Mouse (Mus musculus) spleen, adult 2 months (tissue): Measurements from ENCODE around the gene Fxyd5. TPM values are rescaled to one million over a fixed set of nuclear protein-coding genes. Genes with fewer than 3 reads are reported as not detected.

Source experiments
- DNase-seq, 2 experiments: peaks; one replicate each; pipeline versions ENCODE4 v3.0.0 to v3.0.0-alpha.2; 2012 to 2021; ENCODE audit warnings: low spot score in 2 of 2, low read depth in 1 of 2
- H3K27ac ChIP-seq: fragments of 200-500 bp; 2 replicates; pipeline ENCODE4 v1.5.1; 2012; ENCODE audit warnings: low read length, inconsistent platforms; ENCODE audit not compliant: insufficient read depth
- H3K27me3 ChIP-seq: fragments of 200-500 bp; 2 replicates; pipeline ENCODE4 v1.6.1; 2012; ENCODE audit warnings: mild to moderate bottlenecking, moderate library complexity, low read length, inconsistent platforms; ENCODE audit not compliant: control insufficient read depth, insufficient read depth
- H3K36me3 ChIP-seq: fragments of 200-500 bp; 2 replicates; pipeline ENCODE4 v1.6.1; 2012; ENCODE audit warnings: mild to moderate bottlenecking, low read length, inconsistent platforms; ENCODE audit not compliant: control insufficient read depth, insufficient read depth
- H3K4me1 ChIP-seq: fragments of 200-500 bp; 2 replicates; pipeline ENCODE4 v1.6.1; 2011; ENCODE audit warnings: inconsistent platforms; ENCODE audit not compliant: control insufficient read depth, insufficient read depth, insufficient read length
- H3K4me3 ChIP-seq: fragments of 200-500 bp; 2 replicates; pipeline ENCODE4 v1.5.1; 2011; ENCODE audit warnings: mild to moderate bottlenecking, inconsistent platforms; ENCODE audit not compliant: insufficient read depth, insufficient read length; ENCODE audit errors: extremely low read depth
- CTCF ChIP-seq: fragments of 200-500 bp; IDR thresholded peaks from 2 replicates; pipeline ENCODE4 v1.5.1; 2011; ENCODE audit warnings: mild to moderate bottlenecking, inconsistent platforms; ENCODE audit not compliant: insufficient read depth, insufficient read length, insufficient replicate concordance; ENCODE audit errors: extremely low read depth
- POLR2A ChIP-seq: fragments of 200-500 bp; IDR thresholded peaks from 2 replicates; pipeline ENCODE4 v1.6.1; 2011; ENCODE audit warnings: low read depth, low read length, inconsistent platforms
- WGBS: fragments of 180-500 bp; shearing (Covaris S2); methylation state at CpG from one replicate; pipeline ENCODE4 v1.1.7; 2018; 5-methylcytosine and 5-hydroxymethylcytosine counted together
- polyA plus RNA-seq: library from polyadenylated mRNA; depleted of rRNA; stranded (reverse); fragments of >200 nt; gene quantifications from 2 replicates; pipeline ENCODE4 v1.2.3, GENCODE M21; 2012

The Fxyd5 gene
- polyA plus RNA-seq, 1 experiment, result 181 TPM

DNA sequence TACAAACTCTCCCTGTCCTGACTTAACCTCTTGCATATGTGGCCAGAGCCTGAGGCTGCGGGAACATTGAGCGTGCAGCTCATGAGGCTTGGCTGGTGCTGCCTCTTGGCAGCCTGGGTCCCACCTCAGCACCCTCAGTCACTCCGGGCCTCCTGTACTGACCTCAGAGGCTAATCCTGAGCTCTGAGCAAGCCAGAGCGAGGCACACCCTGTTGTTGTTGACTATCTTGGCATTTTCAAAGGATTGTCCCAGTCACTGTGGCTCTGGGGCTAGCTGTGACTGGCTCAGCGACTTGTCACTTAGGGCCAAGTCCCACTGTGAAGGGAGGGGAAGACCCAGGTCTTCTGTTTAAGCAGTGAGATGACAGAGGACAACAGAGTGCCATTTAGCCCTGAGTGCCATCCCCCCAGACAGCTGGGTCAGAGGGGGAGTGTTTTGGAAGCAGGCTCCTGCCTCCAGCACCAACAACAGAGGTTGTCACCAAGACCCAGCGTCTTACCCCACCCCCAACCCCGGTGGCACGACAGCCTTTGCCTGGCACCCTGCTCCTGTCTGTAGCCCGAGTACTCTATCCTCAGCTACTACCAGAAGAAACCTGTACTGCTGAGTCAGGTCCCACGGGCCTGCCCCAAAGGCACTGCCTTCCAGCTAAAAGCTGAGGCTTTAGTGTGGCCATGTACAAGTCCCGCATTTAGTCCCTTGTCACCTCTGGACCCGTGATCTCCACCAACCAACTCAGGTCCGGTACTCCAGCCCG is 40.7 kb upstream of the Fxyd5 start:
- Histone ChIP-seq H3K36me3 (no peaks in the 10 kb centered on the region), H3K27ac (no peak overlapping the region), H3K27me3 (no peaks in the 10 kb centered on the region), H3K4me1 (peaks cover 4% of the 10 kb centered on the region), H3K4me3 (no peak overlapping the region)
- DNase-seq, result no peak
- TF ChIP-seq CTCF (no peak), POLR2A (no peak)
- 71% methylated on average over 14 of the region's 14 CpGs for WGBS

DNA sequence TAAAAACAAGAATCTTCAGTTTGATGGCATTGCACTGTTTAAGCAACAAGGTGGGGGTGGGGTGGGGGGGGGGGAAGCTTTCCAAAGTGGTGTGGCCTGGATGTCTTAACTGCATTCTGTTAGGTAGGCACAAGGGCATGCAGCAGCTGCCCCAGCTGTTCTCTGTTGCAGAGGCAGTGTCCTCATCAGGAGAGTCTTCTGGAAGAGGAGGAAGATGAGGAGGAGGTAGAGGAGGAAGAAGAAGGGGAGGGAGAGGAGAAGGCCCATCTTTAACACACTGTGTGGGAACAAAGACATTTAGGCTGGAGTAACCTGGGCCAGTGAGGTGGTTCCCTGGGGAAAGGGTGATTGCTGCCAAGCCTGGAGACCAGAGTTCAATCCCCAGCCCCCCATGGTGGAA is 39.8 kb upstream of the Fxyd5 start:
- DNase-seq, result no peak
- TF ChIP-seq POLR2A (no peak), CTCF (no peak)
- Histone ChIP-seq H3K4me1 (no peaks in the 10 kb centered on the region; the same call in 1 of the 2 replicates), H3K27me3 (no peaks in the 10 kb centered on the region), H3K36me3 (no peaks in the 10 kb centered on the region), H3K27ac (no peak overlapping the region), H3K4me3 (no peak overlapping the region)

DNA sequence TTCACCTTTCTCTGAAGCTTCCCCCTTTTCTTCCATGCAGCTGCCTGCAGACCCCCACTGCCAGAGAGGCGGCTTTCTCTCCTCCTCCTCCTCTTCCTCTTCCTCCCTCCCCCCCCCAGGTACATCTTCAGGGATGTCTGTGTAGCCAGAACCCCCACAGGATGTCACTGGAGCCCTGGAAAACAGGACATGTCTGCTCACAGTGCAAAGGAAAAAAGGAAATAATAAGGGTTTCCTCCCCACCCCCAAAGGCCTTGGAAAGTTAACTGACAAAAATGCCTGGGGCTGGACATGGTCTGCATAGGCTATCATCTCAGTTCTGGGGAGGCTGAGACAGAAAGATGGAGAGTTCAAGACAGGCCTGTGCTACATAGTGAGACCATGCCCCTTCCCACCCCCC is 38.8 kb upstream of the Fxyd5 start:
- no peaks in the 10 kb centered on the region; the same call in 1 of the 2 replicates for H3K4me1 ChIP-seq
- DNase-seq, result no peak
- H3K36me3 ChIP-seq, result no peaks in the 10 kb centered on the region
- H3K27ac ChIP-seq, result no peak overlapping the region
- H3K27me3 ChIP-seq, result no peaks in the 10 kb centered on the region
- H3K4me3 ChIP-seq, result no peak overlapping the region
- 63% methylated on average over 1 of the region's 1 CpGs for WGBS
- no peak for TF ChIP-seq CTCF
- TF ChIP-seq POLR2A, result no peak

DNA sequence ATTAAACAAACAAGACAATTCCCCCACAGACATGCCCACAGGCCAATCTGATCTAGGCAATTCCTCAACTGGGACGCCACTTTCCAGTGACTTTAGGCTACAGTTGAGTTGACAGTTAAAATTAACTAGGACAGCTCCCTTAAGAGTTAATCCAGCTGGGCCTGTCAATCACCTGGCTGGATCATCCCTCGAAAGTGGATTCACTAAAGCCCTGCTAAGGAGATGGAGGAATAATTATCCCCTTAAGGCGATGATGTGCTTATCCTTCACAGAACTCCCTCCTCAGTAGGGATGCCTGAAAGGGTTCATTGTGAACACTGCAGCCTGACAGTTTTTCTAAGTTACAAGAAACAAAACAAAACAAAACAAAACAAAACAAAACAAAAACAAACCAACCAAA is 38.3 kb upstream of the Fxyd5 start:
- TF ChIP-seq CTCF (no peak), POLR2A (no peak)
- H3K27me3 ChIP-seq, result no peaks in the 10 kb centered on the region
- no peak overlapping the region for H3K4me3 ChIP-seq
- DNase-seq, result no peak
- H3K36me3 ChIP-seq, result no peaks in the 10 kb centered on the region
- no peak overlapping the region for H3K27ac ChIP-seq
- 87% methylated on average over 3 of the region's 3 CpGs for WGBS
- no peaks in the 10 kb centered on the region; the same call in 1 of the 2 replicates for H3K4me1 ChIP-seq

DNA sequence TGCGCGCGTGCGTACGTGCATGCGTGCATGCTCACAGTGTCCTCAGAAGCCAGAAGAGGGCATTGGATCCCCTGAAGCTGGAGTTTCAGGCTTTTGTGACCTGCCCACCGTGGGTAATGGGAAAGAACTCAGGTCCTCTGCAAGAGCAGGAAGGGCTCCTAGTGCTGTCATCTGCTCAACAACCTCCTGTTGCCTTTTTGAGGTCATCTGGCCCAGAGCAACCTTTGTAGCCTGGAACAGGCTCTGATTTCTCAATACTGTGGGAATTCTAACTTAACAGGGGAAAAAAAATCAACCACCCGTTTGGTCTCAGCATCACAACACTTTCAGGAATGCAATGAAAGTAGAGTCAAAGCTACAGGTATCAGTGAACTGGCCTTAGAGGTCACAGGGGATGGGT is 37.4 kb upstream of the Fxyd5 start:
- no peak for DNase-seq
- TF ChIP-seq CTCF (no peak), POLR2A (no peak)

DNA sequence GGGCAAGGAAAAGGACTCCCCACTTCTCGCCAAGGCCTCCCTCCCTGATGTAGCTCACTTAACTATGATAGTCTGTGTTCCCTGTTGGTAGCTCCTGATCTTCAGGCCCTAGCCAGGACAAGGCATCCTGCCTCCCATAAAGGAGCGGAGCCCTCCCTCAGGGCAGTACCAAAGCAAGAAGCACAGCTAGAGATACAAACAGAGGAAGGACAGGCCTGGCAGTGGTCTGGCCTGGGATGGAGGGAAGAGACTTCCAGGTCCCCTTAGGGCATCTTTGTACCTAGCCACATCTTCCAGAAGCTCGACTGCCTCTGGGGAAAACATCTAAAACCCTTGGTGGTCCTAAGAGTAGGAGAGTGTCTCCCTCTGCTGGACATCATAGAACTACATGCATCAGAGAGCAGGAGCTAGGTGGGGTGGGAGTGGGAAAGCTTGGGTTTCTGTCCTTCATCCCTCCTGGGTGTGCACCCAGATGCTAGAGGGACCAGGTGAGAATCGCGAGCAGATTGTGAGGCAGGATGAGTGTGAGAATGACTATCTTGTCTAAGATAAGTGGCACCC is 35.7 kb upstream of the Fxyd5 start:
- Histone ChIP-seq H3K36me3 (no peaks in the 10 kb centered on the region), H3K27me3 (no peaks in the 10 kb centered on the region), H3K4me1 (no peaks in the 10 kb centered on the region), H3K27ac (no peak overlapping the region), H3K4me3 (no peak overlapping the region)
- 48% methylated on average over 5 of the region's 5 CpGs for WGBS
- TF ChIP-seq CTCF, result peak; percentile 43; the same call in 1 of the 2 replicates
- TF ChIP-seq POLR2A, result no peak
- DNase-seq, result no peak

More for the DNA sequence above, 37.4 kb upstream of the Fxyd5 start:
- Histone ChIP-seq H3K4me3 (no peak overlapping the region), H3K27ac (no peak overlapping the region), H3K36me3 (no peaks in the 10 kb centered on the region), H3K4me1 (no peaks in the 10 kb centered on the region), H3K27me3 (no peaks in the 10 kb centered on the region)
- 87% methylated on average over 8 of the region's 8 CpGs for WGBS

DNA sequence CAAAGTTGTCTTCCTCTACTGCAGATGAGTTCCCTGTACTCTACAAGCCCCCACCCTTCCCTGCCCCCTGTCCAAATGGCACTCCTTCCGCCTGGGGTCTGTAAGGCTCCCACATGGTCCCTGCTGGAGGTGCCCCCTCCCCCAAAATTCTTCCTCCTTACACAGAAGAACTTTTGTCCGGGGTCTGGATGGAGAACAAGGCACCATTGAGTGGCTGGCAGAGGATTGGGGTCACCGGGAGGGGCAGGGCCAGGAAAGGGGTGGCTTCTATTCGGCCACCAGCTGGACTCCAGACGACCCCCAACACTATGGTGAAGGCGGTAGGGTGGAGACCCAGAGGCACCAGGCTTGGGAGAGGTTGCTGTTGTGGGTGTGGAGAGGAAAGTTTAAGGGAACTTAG is 35.2 kb upstream of the Fxyd5 start:
- H3K4me1 ChIP-seq, result no peaks in the 10 kb centered on the region
- no peak for DNase-seq
- 80% methylated on average over 6 of the region's 6 CpGs for WGBS

More for the DNA sequence above, 35.2 kb upstream of the Fxyd5 start:
- Histone ChIP-seq H3K27me3 (no peaks in the 10 kb centered on the region), H3K4me3 (no peak overlapping the region), H3K36me3 (no peaks in the 10 kb centered on the region), H3K27ac (no peak overlapping the region)
- no peak for TF ChIP-seq POLR2A
- no peak for TF ChIP-seq CTCF
